Mouse (Mus musculus): ENCODE results near the gene Pgc.
A peak's percentile ranks its signal among the peaks of the same experiment; 100 is the strongest.

Pgc gene

GRCm38 (mm10) chr17:47708972-47709371 is 17.7 kb upstream of the Pgc start:
- no peak for DNase-seq

- no peak for DNase-seq
Observed at GRCm38 (mm10) chr17:47710036-47710435, 16.6 kb upstream of the Pgc start.

- DNase-seq = no peak
Observed at GRCm38 (mm10) chr17:47711883-47712282, 14.8 kb upstream of the Pgc start.

GRCm38 (mm10) chr17:47712889-47713571 is 13.6 kb upstream of the Pgc start:
- DNase-seq = no peak

GRCm38 (mm10) chr17:47715037-47715436 is 11.6 kb upstream of the Pgc start:
- no peak for DNase-seq

- DNase-seq = no peak
Observed at GRCm38 (mm10) chr17:47721183-47721582, 5.5 kb upstream of the Pgc start.

- no peak for DNase-seq
Observed at GRCm38 (mm10) chr17:47730633-47731575, 4.3 kb downstream of the Pgc start.

- DNase-seq = no peak
Observed at GRCm38 (mm10) chr17:47735553-47736100, 9.0 kb downstream of the Pgc start.

- peak; percentile 98 to 99 for DNase-seq
Observed at GRCm38 (mm10) chr17:47736856-47737255, 10.2 kb downstream of the Pgc start, which contains the start of gene Tfeb. Gene Tfeb, plus strand, starts transcription at chr17:47737030.

- DNase-seq = peak; percentile 87 to 89
Observed at GRCm38 (mm10) chr17:47737271-47738065, 10.8 kb downstream of the Pgc start.

GRCm38 (mm10) chr17:47738066-47738878 is 11.6 kb downstream of the Pgc start:
- peak; percentile 59 to 74 for DNase-seq

- DNase-seq = no peak
Observed at GRCm38 (mm10) chr17:47738879-47739798, 12.5 kb downstream of the Pgc start.

GRCm38 (mm10) chr17:47740186-47740585 is 13.5 kb downstream of the Pgc start:
- DNase-seq = no peak

- DNase-seq = peak in 1 of 2 experiments; percentile 31
Observed at GRCm38 (mm10) chr17:47742991-47743734, 16.5 kb downstream of the Pgc start.

- no peak for DNase-seq
Observed at GRCm38 (mm10) chr17:47744086-47744485, 17.4 kb downstream of the Pgc start.

GRCm38 (mm10) chr17:47744746-47745368 is 18.2 kb downstream of the Pgc start:
- peak in 1 of 2 experiments; percentile 41 for DNase-seq

- no peak for DNase-seq
Observed at GRCm38 (mm10) chr17:47748791-47749553, 22.3 kb downstream of the Pgc start.

GRCm38 (mm10) chr17:47749626-47750025 is 23.0 kb downstream of the Pgc start:
- DNase-seq = no peak

GRCm38 (mm10) chr17:47750101-47750500 is 23.5 kb downstream of the Pgc start:
- DNase-seq = no peak
